Mouse (Mus musculus): ENCODE data around the gene Fcer1g. TPM values are rescaled to one million over a fixed set of nuclear protein-coding genes. Genes with fewer than 3 reads are reported as not detected.

The Fcer1g gene
- polyA plus RNA-seq, 1 experiment = 0.91 TPM

DNA sequence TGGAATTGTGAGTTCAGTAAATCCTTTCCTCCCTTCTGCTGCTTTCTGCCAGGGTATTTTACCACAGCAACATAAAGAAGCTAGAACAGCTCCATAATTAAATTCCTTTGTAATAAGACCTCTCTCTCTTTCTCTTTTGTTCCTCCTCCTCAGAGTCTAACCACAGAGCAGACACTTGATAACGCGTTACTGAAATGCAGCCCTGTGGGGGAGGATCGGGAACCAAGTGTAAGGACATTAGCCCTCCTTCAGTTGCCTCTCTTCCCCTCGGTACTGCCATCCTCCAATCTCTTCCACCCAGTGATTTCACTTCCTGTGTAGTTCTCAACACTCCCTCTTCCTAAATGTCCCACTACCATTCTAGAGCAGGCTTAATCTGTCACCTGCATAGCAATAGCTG is 24.8 kb downstream of the Fcer1g start:
- H3K4me1 ChIP-seq (ENCODE audit: control insufficient read depth, insufficient read depth, low read length) = no peaks in the 10 kb centered on the region
- H3K36me3 ChIP-seq (ENCODE audit: control insufficient read depth, insufficient read depth, low read length, poor library complexity, severe bottlenecking) = no peaks in the 10 kb centered on the region
- no peaks in the 10 kb centered on the region for H3K27me3 ChIP-seq (ENCODE audit: control insufficient read depth, insufficient read depth, low read length, poor library complexity, severe bottlenecking)
- TF ChIP-seq CTCF (IDR thresholded peaks at IDR 0.05; ENCODE audit: low read depth, low read length) (no peak), EP300 (IDR thresholded peaks at IDR 0.05; ENCODE audit: insufficient read depth, low read depth, low read length) (no peak), POLR2A (IDR thresholded peaks at IDR 0.05; ENCODE audit: insufficient read depth, low read length) (no peak)
- H3K27ac ChIP-seq (ENCODE audit: insufficient read depth, low read length) = no peak overlapping the region
- H3K9me3 ChIP-seq (replicated peaks; ENCODE audit: control insufficient read depth, insufficient read depth, low read length, poor library complexity, severe bottlenecking) = no peaks in the 10 kb centered on the region
- H3K9ac ChIP-seq (ENCODE audit: low read depth, poor library complexity, severe bottlenecking) = no peak overlapping the region
- H3K4me3 ChIP-seq (ENCODE audit: low read depth, low read length) = no peak overlapping the region

DNA sequence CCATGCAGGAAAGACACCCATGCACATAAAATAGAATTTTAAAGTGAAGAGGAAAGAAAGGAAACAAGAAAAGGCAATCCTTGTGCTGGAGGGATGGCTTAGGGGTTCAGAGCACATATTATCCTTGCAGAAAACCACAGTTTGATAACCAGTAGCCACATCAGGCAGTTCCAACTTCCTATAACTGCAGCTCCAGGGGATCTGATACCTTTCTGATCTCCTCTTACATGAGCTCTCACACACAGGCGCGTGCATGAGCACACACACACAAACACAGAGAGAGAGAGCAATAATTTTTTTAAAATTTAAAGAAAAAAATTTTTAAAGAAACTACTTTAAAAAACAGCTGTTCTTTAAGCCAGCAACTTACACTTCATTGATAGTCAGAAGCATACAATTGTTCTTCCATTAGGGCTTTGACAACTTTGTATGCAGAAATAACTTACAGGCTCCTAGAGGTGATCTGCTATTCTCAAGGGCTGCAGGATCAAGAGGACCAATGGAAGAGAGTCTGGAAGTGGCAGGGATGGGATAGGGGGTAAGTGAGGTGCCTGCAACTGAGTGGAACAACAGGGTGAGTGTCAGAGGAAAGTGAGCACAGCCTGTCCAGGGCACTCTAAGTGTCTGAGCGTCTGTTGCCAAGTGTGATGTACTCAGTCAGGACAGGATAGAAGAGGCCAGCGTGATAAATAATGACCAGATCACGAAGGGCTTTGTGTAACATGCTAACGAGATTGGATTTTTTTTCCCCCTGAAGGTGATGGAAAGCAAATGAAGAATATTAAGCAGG is 28.3 kb downstream of the Fcer1g start:
- Histone ChIP-seq H3K36me3 (ENCODE audit: control insufficient read depth, insufficient read depth, low read length, poor library complexity, severe bottlenecking) (no peaks in the 10 kb centered on the region), H3K9ac (ENCODE audit: low read depth, poor library complexity, severe bottlenecking) (no peak overlapping the region), H3K4me3 (ENCODE audit: low read depth, low read length) (no peak overlapping the region), H3K27me3 (ENCODE audit: control insufficient read depth, insufficient read depth, low read length, poor library complexity, severe bottlenecking) (no peaks in the 10 kb centered on the region), H3K4me1 (ENCODE audit: control insufficient read depth, insufficient read depth, low read length) (no peaks in the 10 kb centered on the region), H3K9me3 (replicated peaks; ENCODE audit: control insufficient read depth, insufficient read depth, low read length, poor library complexity, severe bottlenecking) (no peaks in the 10 kb centered on the region), H3K27ac (ENCODE audit: insufficient read depth, low read length) (no peak overlapping the region)
- no peak for TF ChIP-seq POLR2A (IDR thresholded peaks at IDR 0.05; ENCODE audit: insufficient read depth, low read length)
- no peak for TF ChIP-seq CTCF (IDR thresholded peaks at IDR 0.05; ENCODE audit: low read depth, low read length)
- TF ChIP-seq EP300 (IDR thresholded peaks at IDR 0.05; ENCODE audit: insufficient read depth, low read depth, low read length) = no peak

DNA sequence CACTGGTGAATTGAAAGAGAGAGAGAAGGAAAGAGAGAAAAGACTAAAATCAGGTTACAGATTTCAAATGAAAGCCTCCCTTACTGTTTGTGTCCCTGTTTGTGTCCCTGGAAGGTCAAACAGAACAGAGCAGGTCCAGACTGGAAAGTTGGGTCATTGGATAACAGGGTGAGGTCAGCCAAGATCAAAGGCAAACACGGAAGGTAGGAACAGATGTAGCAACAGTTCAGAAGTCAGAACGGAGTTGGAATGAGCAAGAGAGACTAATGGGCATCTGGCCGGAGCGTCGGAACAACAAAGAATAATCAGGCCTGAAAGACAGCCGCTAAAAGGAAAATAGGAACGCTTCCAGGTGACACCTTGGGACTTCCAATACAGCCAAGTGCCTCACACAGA is 29.9 kb downstream of the Fcer1g start:
- no peaks in the 10 kb centered on the region for H3K4me1 ChIP-seq (ENCODE audit: control insufficient read depth, insufficient read depth, low read length)
- H3K27ac ChIP-seq (ENCODE audit: insufficient read depth, low read length) = no peak overlapping the region
- no peak overlapping the region for H3K9ac ChIP-seq (ENCODE audit: low read depth, poor library complexity, severe bottlenecking)
- TF ChIP-seq CTCF (IDR thresholded peaks at IDR 0.05; ENCODE audit: low read depth, low read length) = no peak
- TF ChIP-seq POLR2A (IDR thresholded peaks at IDR 0.05; ENCODE audit: insufficient read depth, low read length) = no peak
- no peak for TF ChIP-seq EP300 (IDR thresholded peaks at IDR 0.05; ENCODE audit: insufficient read depth, low read depth, low read length)
- H3K4me3 ChIP-seq (ENCODE audit: low read depth, low read length) = no peak overlapping the region
- no peaks in the 10 kb centered on the region for H3K36me3 ChIP-seq (ENCODE audit: control insufficient read depth, insufficient read depth, low read length, poor library complexity, severe bottlenecking)
- H3K9me3 ChIP-seq (replicated peaks; ENCODE audit: control insufficient read depth, insufficient read depth, low read length, poor library complexity, severe bottlenecking) = no peaks in the 10 kb centered on the region
- H3K27me3 ChIP-seq (ENCODE audit: control insufficient read depth, insufficient read depth, low read length, poor library complexity, severe bottlenecking) = no peaks in the 10 kb centered on the region

DNA sequence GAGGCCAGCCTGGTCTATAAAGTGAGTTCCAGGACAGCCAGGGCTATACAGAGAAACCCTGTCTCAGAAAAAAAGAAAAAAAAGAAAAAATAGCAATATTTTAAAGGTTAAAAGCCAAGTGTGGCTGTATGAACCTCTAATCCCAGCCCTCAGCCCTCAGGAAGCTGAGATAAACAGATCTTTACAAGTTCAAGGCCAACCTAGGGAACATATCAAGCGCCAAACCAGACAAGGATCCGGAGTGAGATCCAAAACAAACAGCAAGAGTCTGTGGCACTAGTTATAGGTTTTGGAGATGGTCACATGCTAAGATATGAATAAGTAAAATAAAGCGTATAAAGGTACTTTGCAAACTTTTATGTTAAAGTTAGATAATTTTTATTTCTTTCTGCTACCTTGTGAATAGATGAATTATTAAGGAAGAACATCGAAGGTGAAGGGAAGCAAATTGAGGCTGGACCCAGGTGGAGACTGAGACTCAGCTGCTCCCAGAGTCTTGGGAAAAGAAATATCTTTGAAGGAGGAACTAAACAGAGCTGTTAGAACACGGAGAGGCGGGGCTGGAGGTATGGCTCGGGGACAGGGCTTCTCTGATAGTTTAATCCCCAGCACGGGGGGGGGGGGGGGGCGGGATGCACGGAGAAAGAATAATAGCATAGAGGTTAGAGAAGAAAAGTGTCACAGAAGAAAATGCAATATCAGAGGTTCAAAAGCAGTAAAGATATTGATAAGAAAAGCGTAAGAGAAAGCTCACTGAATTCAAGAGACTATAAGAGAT is 30.5 kb downstream of the Fcer1g start:
- no peaks in the 10 kb centered on the region for H3K4me1 ChIP-seq (ENCODE audit: control insufficient read depth, insufficient read depth, low read length)
- H3K27me3 ChIP-seq (ENCODE audit: control insufficient read depth, insufficient read depth, low read length, poor library complexity, severe bottlenecking) = no peaks in the 10 kb centered on the region
- no peak overlapping the region for H3K27ac ChIP-seq (ENCODE audit: insufficient read depth, low read length)
- no peak overlapping the region for H3K9ac ChIP-seq (ENCODE audit: low read depth, poor library complexity, severe bottlenecking)
- H3K4me3 ChIP-seq (ENCODE audit: low read depth, low read length) = no peak overlapping the region
- no peaks in the 10 kb centered on the region for H3K9me3 ChIP-seq (replicated peaks; ENCODE audit: control insufficient read depth, insufficient read depth, low read length, poor library complexity, severe bottlenecking)
- H3K36me3 ChIP-seq (ENCODE audit: control insufficient read depth, insufficient read depth, low read length, poor library complexity, severe bottlenecking) = no peaks in the 10 kb centered on the region
- TF ChIP-seq CTCF (IDR thresholded peaks at IDR 0.05; ENCODE audit: low read depth, low read length) = no peak
- no peak for TF ChIP-seq POLR2A (IDR thresholded peaks at IDR 0.05; ENCODE audit: insufficient read depth, low read length)
- no peak for TF ChIP-seq EP300 (IDR thresholded peaks at IDR 0.05; ENCODE audit: insufficient read depth, low read depth, low read length)

DNA sequence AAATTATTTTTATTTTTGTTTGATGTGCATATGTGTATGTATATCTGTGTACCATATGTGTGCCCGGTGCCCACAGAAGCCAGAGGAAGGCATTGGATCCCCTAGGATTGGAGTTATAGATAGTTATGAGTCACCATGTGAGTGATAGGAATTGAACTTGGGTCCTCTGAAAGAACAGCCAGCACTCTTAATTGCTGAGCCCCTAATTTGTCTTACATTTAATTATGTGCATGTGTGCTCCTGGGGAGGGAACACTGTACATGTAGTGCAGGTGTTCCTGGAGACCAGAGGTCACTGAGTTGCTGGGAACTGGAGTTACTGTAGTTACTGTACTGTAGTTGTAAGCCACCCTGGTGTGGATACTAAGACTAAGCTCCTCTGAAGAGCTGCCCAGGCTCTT is 33.4 kb downstream of the Fcer1g start:
- no peaks in the 10 kb centered on the region for H3K36me3 ChIP-seq (ENCODE audit: control insufficient read depth, insufficient read depth, low read length, poor library complexity, severe bottlenecking)
- TF ChIP-seq POLR2A (IDR thresholded peaks at IDR 0.05; ENCODE audit: insufficient read depth, low read length) (no peak), EP300 (IDR thresholded peaks at IDR 0.05; ENCODE audit: insufficient read depth, low read depth, low read length) (no peak), CTCF (IDR thresholded peaks at IDR 0.05; ENCODE audit: low read depth, low read length) (no peak)
- H3K27ac ChIP-seq (ENCODE audit: insufficient read depth, low read length) = no peak overlapping the region
- no peak overlapping the region for H3K9ac ChIP-seq (ENCODE audit: low read depth, poor library complexity, severe bottlenecking)
- no peaks in the 10 kb centered on the region for H3K27me3 ChIP-seq (ENCODE audit: control insufficient read depth, insufficient read depth, low read length, poor library complexity, severe bottlenecking)
- H3K4me1 ChIP-seq (ENCODE audit: control insufficient read depth, insufficient read depth, low read length) = no peaks in the 10 kb centered on the region
- no peak overlapping the region for H3K4me3 ChIP-seq (ENCODE audit: low read depth, low read length)
- H3K9me3 ChIP-seq (replicated peaks; ENCODE audit: control insufficient read depth, insufficient read depth, low read length, poor library complexity, severe bottlenecking) = no peaks in the 10 kb centered on the region

DNA sequence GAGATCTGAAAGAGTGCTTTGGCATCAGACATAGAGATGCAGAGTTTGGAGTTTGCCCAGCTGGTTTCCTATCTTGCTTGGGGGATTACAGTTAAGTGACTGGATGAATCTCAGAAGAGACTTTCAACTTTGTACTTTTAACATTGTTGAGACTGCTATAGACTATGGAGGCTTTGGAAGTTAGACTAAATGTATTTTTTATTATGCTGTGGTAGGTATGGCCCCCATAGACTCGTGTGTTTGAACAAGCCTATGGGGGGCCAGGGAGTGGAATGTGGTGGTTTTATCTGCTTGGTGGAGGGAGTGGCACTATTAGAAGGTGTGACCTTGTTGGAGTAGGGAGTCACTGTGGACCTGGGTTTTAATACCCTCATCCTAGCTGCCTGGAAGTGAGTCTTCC is 34.6 kb downstream of the Fcer1g start:
- TF ChIP-seq POLR2A (IDR thresholded peaks at IDR 0.05; ENCODE audit: insufficient read depth, low read length) = no peak
- no peak for TF ChIP-seq EP300 (IDR thresholded peaks at IDR 0.05; ENCODE audit: insufficient read depth, low read depth, low read length)
- TF ChIP-seq CTCF (IDR thresholded peaks at IDR 0.05; ENCODE audit: low read depth, low read length) = no peak

More for the DNA sequence above, 34.6 kb downstream of the Fcer1g start:
- Histone ChIP-seq H3K4me1 (ENCODE audit: control insufficient read depth, insufficient read depth, low read length) (no peaks in the 10 kb centered on the region), H3K36me3 (ENCODE audit: control insufficient read depth, insufficient read depth, low read length, poor library complexity, severe bottlenecking) (no peaks in the 10 kb centered on the region), H3K4me3 (ENCODE audit: low read depth, low read length) (no peak overlapping the region), H3K27ac (ENCODE audit: insufficient read depth, low read length) (no peak overlapping the region), H3K27me3 (ENCODE audit: control insufficient read depth, insufficient read depth, low read length, poor library complexity, severe bottlenecking) (no peaks in the 10 kb centered on the region), H3K9ac (ENCODE audit: low read depth, poor library complexity, severe bottlenecking) (no peak overlapping the region), H3K9me3 (replicated peaks; ENCODE audit: control insufficient read depth, insufficient read depth, low read length, poor library complexity, severe bottlenecking) (no peaks in the 10 kb centered on the region)
